Mouse (Mus musculus): Measurements from ENCODE around the gene Med18.

DNA sequence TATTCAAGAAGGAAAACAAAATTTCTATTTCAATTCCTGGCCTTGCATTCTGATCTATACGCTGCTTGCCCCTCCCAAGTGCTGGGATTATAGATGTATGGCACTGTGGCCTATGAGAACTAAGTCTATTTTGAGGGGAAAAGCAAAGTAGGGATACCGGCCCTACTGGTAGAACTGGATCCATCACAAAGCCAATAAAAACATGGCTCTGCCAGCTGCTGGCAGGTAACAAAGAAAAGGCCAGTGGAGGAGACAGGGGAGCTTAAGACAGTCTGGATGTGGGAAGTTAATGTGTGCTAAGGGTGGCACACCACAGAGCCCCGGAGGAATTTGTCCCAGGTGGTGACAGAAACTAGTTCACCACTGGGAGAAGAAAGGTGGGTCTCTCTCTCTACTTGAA is 8.6 kb downstream of the Med18 start:
- TF ChIP-seq TCF3 (IDR thresholded peaks at IDR 0.05; ENCODE audit: insufficient read length, low read depth) = no peak
- TF ChIP-seq POLR2A (IDR thresholded peaks at IDR 0.05; ENCODE audit: insufficient read length, low read depth) = no peak
- TF ChIP-seq E2F4 (IDR thresholded peaks at IDR 0.05; ENCODE audit: insufficient read depth) = no peak
- TF ChIP-seq MYOD1 (IDR thresholded peaks at IDR 0.05; ENCODE audit: control insufficient read depth in 1 of 3, insufficient read length in 2 of 3, low read depth in 2 of 3) = no peak
- TF ChIP-seq SRF (IDR thresholded peaks at IDR 0.05; ENCODE audit: control insufficient read depth, insufficient read length, low read depth) = no peak
- no peak for TF ChIP-seq TCF12 (IDR thresholded peaks at IDR 0.05; ENCODE audit: insufficient read depth, poor library complexity, severe bottlenecking)
- no peak for TF ChIP-seq MAX (IDR thresholded peaks at IDR 0.05; ENCODE audit: low read depth)
- no peak for TF ChIP-seq CEBPB (IDR thresholded peaks at IDR 0.05; ENCODE audit: insufficient read depth, poor library complexity, severe bottlenecking)

Measured in myocyte (in vitro differentiated cells).